In genomic region chr15:84965575-84966360, GRCm38 (mm10) we compare ENCODE assay signal across 10 mouse cellular contexts. TPM values are rescaled to one million over a fixed set of nuclear protein-coding genes. Genes with fewer than 3 reads are reported as not detected.
DNase-seq lines count a peak whose midpoint lies in the region; ATAC-seq and TF ChIP-seq lines count a peak whose summit lies in the region.
"Had no signal": no experiment of that assay in that cellular context is flagged by ENCODE, and none has a peak within 500 bp of the region (broad histone marks: within the 10 kb centered on the region; RNA-seq: fewer than 3 reads in every experiment).

No protein-coding gene starts in this region.

- peaks cover 5% of the 10 kb centered on the region for H3K4me1 ChIP-seq in embryonic facial prominence, embryonic 10.5 days
- no peaks in the 10 kb centered on the region for H3K4me1 ChIP-seq in liver, postnatal 0 days (ENCODE audit: insufficient read depth)

- ATAC-seq in liver, postnatal 0 days = no peak
- no peak for ATAC-seq in erythroid progenitor cell, adult 5-6 weeks (replicated peaks; ENCODE audit: low FRiP score, poor library complexity, severe bottlenecking)

- no peak overlapping the region for H3K27ac ChIP-seq in embryonic facial prominence, embryonic 10.5 days (replicated peaks)
- no peak overlapping the region for H3K27ac ChIP-seq in liver, postnatal 0 days (ENCODE audit: low read depth)
- H3K27ac ChIP-seq: heart, embryonic 13.5 days; neural tube, embryonic 13.5 days had no signal

- H3K9me3 ChIP-seq in embryonic facial prominence, embryonic 10.5 days = no peaks in the 10 kb centered on the region
- no peaks in the 10 kb centered on the region for H3K9me3 ChIP-seq in liver, postnatal 0 days (ENCODE audit: low read length)
- H3K9me3 ChIP-seq: heart, embryonic 13.5 days; neural tube, embryonic 13.5 days had no signal

- TF ChIP-seq EP300 in liver, postnatal 0 days (IDR thresholded peaks at IDR 0.05; ENCODE audit: low read depth) = no peak

- H3K4me2 ChIP-seq in liver, postnatal 0 days (ENCODE audit: low read depth, low read length) = no peak overlapping the region
- H3K4me2 ChIP-seq: heart, embryonic 13.5 days; neural tube, embryonic 13.5 days had no signal

- TF ChIP-seq CTCF in liver, postnatal 0 days (IDR thresholded peaks at IDR 0.05; ENCODE audit: low read depth) = no peak

- 70% methylated on average over 7 of the region's 7 CpGs for WGBS in embryonic facial prominence, embryonic 10.5 days
- WGBS in liver, postnatal 0 days (ENCODE audit: insufficient replicate concordance) = 54% methylated on average over 7 of the region's 7 CpGs

- no peak overlapping the region for H3K4me3 ChIP-seq in embryonic facial prominence, embryonic 10.5 days
- H3K4me3 ChIP-seq in liver, postnatal 0 days (ENCODE audit: low read depth, low read length) = no peak overlapping the region
- H3K4me3 ChIP-seq: heart, embryonic 13.5 days; neural tube, embryonic 13.5 days had no signal

- no peaks in the 10 kb centered on the region for H3K27me3 ChIP-seq in embryonic facial prominence, embryonic 10.5 days (replicated peaks; ENCODE audit: low read depth, poor library complexity, severe bottlenecking)
- no peaks in the 10 kb centered on the region for H3K27me3 ChIP-seq in liver, postnatal 0 days (ENCODE audit: insufficient read depth, low read length)
- H3K27me3 ChIP-seq: heart, embryonic 13.5 days; neural tube, embryonic 13.5 days had no signal

- H3K9ac ChIP-seq in liver, postnatal 0 days (replicated peaks) = no peak overlapping the region
- H3K9ac ChIP-seq: heart, embryonic 13.5 days; neural tube, embryonic 13.5 days had no signal

- DNase-seq in cerebellum, postnatal 10 days = peak; percentile 43 to 60
- DNase-seq in cerebellum, postnatal 4 days (ENCODE audit: low spot score in 2 of 2) = no peak
- peak; percentile 36 for DNase-seq in ovary, postnatal 10 days (ENCODE audit: low spot score)
- no peak for DNase-seq in ovary, adult 18-20 months (ENCODE audit: low spot score)
- peak; percentile 79 for DNase-seq in embryonic facial prominence, embryonic 10.5 days (ENCODE audit: low spot score)
- peak; percentile 65 for DNase-seq in liver, postnatal 0 days
- no peak for DNase-seq in urinary bladder, adult 2 months (ENCODE audit: low spot score)

- peaks cover 6% of the 10 kb centered on the region for H3K36me3 ChIP-seq in embryonic facial prominence, embryonic 10.5 days (replicated peaks)
- H3K36me3 ChIP-seq in liver, postnatal 0 days (replicated peaks; ENCODE audit: insufficient read depth, low read length) = no peaks in the 10 kb centered on the region
- H3K36me3 ChIP-seq: heart, embryonic 13.5 days had no signal

RNA-seq across cellular contexts. Expression of gene 5031439G07Rik, which starts 22.6 kb away (rescaled TPM):
- polyA plus RNA-seq in embryonic facial prominence, embryonic 10.5 days (2016; fragmentation: Nextera tagmentation; extraction: Ambion mirVana) = 8.3 and 9.3 TPM in 2 replicates
- 4.0 and 5.0 TPM in 2 replicates for polyA plus RNA-seq in liver, postnatal 0 days (2015; fragmentation: Nextera tagmentation; extraction: Ambion mirVana)
- 5.0 and 5.4 TPM in 2 replicates for total RNA-seq in erythroid progenitor cell, adult 5-6 weeks (2015; ENCODE audit: low replicate concordance)
- total RNA-seq in erythroid progenitor cell, adult 5-6 weeks (2017; ENCODE audit: low replicate concordance) = 3.2 and 8.9 TPM in 2 replicates
- 21.5 and 28.5 TPM in 2 replicates for polyA plus RNA-seq in urinary bladder, adult 2 months (2012; rRNA removed)

RNA-seq across cellular contexts. Expression of gene Nup50, which starts 42.6 kb away (rescaled TPM):
- 70.9 and 71.8 TPM in 2 replicates for polyA plus RNA-seq in embryonic facial prominence, embryonic 10.5 days (2016; fragmentation: Nextera tagmentation; extraction: Ambion mirVana)
- polyA plus RNA-seq in liver, postnatal 0 days (2015; fragmentation: Nextera tagmentation; extraction: Ambion mirVana) = 13.9 and 15.2 TPM in 2 replicates
- total RNA-seq in erythroid progenitor cell, adult 5-6 weeks (2015; ENCODE audit: low replicate concordance) = 47.8 and 55.1 TPM in 2 replicates
- 71.5 and 99.2 TPM in 2 replicates for total RNA-seq in erythroid progenitor cell, adult 5-6 weeks (2017; ENCODE audit: low replicate concordance)
- polyA plus RNA-seq in urinary bladder, adult 2 months (2012; rRNA removed) = 10.1 and 13.9 TPM in 2 replicates

RNA-seq across cellular contexts. Expression of gene Gm29666, which starts 45.9 kb away (rescaled TPM):
- 1.1 TPM in 2 replicates for polyA plus RNA-seq in embryonic facial prominence, embryonic 10.5 days (2016; fragmentation: Nextera tagmentation; extraction: Ambion mirVana)
- polyA plus RNA-seq in liver, postnatal 0 days (2015; fragmentation: Nextera tagmentation; extraction: Ambion mirVana) = 0.07 and 0.13 TPM in 2 replicates
- 0.72 and 0.84 TPM in 2 replicates for total RNA-seq in erythroid progenitor cell, adult 5-6 weeks (2015; ENCODE audit: low replicate concordance)
- total RNA-seq in erythroid progenitor cell, adult 5-6 weeks (2017; ENCODE audit: low replicate concordance) = 0.90 and 1.1 TPM in 2 replicates
- polyA plus RNA-seq in urinary bladder, adult 2 months (2012; rRNA removed) = 0.52 and 0.63 TPM in 2 replicates

RNA-seq across cellular contexts. Expression of gene Upk3a, which starts 51.2 kb away (rescaled TPM):
- polyA plus RNA-seq in embryonic facial prominence, embryonic 10.5 days (2016; fragmentation: Nextera tagmentation; extraction: Ambion mirVana) = not detected in 2 replicates
- not detected in 2 replicates for polyA plus RNA-seq in liver, postnatal 0 days (2015; fragmentation: Nextera tagmentation; extraction: Ambion mirVana)
- not detected in 2 replicates for total RNA-seq in erythroid progenitor cell, adult 5-6 weeks (2015; ENCODE audit: low replicate concordance)
- total RNA-seq in erythroid progenitor cell, adult 5-6 weeks (2017; ENCODE audit: low replicate concordance) = not detected in 2 replicates
- polyA plus RNA-seq in urinary bladder, adult 2 months (2012; rRNA removed) = 1,094 and 1,493 TPM in 2 replicates

Comparison
In these comparisons a context has a peak if more than half of its experiments do, and no peak if none do; other contexts are left out.
1. DNase-seq: peak in cerebellum, postnatal 10 days (2 of 2), ovary, postnatal 10 days (single experiment), embryonic facial prominence, embryonic 10.5 days (single experiment) and liver, postnatal 0 days (single experiment); none in cerebellum, postnatal 4 days (0 of 2), ovary, adult 18-20 months (single experiment) and urinary bladder, adult 2 months (single experiment).